Mouse (Mus musculus): ENCODE data around the gene Dusp14.
A peak's percentile ranks its signal among the peaks of the same experiment; 100 is the strongest.

Gene Dusp14

DNA sequence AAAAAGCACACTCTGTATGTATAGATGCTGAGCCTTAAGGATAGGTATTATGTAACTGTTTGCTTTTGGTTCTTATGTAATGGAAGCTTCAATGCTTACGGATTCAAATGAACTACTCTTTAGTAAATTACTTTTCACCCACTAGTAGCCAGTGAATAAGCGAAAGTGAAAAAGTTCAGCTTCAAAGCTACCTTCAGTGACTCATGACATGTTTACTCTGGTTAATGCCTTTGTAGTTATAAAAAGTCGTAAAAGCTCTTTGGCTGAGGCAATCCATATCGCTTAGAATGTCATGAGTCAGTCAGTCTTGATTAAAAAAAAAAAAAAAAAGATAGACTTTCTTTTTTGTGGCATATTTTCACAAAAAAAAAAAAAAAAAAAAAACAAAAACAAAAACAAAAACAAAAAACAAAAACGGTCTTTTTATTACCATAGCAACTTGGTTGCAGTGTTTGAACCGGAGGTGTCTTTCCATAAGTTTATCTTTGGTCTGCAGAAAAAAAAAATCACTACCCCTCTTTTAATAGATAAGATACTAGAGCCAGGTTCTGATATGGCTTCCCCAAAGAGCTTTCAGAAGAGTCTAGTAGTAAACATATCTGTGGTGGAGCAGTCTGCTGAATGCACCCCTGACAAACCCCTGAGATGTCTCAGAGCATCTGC is 52.8 kb downstream of the Dusp14 start:
- no peak for DNase-seq (ENCODE audit: low read depth, low spot score)

DNA sequence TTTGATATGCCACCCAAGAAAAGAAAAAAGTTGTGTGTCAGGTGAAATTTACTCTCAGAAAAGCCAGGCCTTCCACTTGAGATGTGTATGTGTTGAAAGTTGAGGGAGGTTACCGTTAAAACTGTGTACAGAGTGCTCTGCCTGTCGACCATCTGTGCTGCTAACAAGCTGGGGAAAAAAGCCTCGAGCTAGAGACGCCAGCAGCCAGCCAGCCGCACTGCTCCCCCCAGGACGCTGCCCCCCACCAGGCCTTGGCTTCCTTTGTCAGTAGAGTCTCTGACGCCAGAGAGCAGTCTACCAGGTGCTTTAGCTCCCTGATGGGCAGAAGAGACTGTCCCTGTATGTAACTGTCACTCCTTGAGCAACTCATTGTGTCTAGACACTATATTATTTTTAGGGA is 56.0 kb downstream of the Dusp14 start:
- no peak for DNase-seq (ENCODE audit: low read depth, low spot score)

DNA sequence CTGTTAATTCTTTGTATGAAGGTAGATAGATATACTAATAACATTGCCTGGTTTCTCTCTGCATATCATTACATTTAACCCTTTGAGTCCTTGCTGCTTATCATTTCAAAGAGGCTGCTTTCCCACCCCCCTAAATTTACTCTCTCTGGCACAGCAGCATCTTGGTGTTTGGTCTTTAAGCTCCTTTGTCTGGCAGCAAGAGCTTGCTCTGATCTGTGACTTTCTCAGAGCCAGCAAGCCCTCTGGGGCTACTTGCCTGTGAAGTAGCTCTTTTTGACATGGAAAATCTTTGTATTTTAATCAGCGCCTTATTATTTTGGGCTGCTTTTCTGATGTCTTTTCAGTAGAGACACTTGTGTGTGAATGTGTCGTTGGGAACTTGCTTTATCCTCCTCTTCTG is 57.5 kb downstream of the Dusp14 start:
- DNase-seq (ENCODE audit: low read depth, low spot score), result no peak

DNA sequence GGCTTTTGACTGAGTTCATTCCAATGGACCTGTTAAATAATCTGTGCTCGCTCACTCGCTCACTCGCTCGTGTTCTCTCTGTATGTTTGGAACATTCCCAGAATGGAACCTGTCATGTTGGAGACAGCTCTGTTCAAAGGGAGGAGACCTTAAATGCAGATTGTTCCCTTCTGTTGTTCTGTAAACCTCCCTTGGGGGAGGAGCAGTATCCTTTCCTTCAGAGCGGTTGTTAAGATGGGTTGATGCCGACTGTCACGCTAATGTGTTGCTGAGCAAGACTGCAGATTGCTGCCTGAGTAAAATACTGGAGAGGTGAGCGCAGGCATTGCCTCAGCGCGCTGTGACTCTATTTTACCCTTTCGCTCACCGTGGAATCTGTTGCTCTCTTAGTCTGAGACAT is 58.0 kb downstream of the Dusp14 start:
- DNase-seq (ENCODE audit: low read depth, low spot score), result no peak

DNA sequence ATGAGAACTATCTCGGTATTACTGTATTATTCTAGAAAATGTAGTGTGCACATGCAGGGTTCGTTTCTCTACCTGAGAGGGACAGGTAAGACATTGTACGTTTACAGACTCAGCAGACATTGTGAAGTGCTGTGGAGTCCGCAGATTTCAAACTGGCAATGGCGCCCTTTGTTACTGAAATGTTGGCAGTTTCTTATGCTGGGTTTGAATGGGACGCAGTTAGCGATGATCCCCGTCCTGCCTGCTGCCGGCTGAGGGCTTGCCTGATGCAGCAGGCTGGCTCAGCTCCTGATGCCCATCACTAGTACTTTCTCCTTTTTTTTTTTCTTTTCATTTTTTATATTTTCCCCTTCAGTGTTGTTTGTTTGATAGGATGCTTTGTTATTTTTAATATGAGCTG is 58.6 kb downstream of the Dusp14 start:
- no peak for DNase-seq (ENCODE audit: low read depth, low spot score)

DNA sequence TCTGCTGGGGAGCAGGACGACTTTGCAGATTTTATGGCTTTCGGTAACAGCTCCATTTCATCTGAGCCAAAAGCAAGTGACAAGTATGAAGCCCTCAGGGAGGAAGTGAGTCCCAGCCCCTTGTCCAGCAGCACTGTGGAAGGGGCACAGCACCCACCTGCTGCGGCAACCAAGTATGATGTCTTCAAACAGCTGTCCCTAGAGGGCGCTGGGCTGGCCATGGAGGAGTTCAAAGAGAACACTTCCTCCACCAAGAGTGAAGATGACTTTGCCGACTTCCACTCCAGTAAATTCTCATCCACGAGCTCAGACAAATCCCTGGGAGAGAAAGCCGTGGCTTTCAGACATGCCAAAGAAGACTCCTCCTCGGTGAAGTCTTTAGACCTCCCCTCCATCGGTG is 60.1 kb downstream of the Dusp14 start:
- peak; percentile 12 for DNase-seq (ENCODE audit: low read depth, low spot score)

DNA sequence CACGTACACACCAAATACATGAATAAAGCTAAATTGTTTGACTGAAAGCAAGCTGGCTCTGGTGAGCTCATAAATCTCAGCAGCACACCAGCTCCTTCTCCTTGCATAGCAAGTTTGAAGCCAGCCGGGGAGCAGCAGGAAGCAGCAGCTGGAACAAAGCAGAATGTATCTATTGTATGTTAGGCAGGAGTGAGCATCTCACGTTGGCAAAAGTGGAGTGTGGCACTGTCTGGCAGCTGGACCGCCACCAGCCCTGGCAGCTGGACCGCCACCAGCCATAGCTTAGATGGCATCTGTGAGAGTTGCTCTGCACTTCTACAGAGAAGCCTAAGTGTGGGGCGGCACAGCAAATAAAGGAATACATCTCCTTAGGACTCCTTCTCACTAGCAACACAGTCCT is 65.1 kb downstream of the Dusp14 start:
- DNase-seq (ENCODE audit: low read depth, low spot score), result no peak

DNA sequence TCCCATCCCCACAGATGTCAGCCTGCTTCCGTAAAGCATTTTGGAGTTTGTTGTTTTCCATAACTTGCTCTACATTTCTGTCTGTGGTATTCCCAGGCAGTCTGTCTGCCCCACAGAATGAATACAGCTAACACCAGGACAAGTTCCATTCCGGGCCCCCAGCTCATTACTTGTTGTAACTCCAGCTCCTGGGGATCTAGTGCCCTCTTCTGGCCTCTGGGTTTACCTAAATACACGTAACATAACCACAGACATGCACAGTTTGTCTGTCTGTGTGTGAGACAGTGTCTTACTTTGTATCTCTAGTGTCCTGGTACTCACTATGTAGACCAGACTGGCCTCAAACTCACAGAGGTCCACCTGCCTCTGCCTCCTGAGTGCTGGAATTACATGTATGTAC is 67.8 kb downstream of the Dusp14 start:
- peak; percentile 4 for DNase-seq (ENCODE audit: low read depth, low spot score)

DNA sequence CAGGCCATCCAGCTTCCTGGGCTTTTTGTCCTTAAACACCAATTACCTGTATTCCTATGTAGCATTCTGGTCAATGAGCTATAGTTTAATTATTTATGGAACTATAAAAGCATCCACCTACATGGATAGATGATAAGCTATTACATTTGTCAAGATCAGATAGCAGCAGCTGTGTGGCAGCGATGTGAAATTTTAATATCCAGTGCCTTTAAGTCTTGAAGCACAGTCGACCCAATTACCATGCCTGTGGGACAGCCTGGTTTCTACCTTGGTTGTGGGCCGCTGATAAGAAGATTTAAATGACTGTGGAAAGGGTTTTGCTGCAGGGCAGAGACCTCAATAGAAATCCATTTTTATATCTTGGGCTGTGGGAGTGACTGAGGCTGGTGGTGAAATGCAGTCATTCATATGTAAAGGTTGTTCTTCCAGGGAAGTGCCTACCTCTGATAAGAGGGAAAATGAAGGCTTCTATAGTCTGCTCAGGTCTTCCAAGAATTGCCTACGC is 69.6 kb downstream of the Dusp14 start:
- DNase-seq (ENCODE audit: low read depth, low spot score), result no peak

DNA sequence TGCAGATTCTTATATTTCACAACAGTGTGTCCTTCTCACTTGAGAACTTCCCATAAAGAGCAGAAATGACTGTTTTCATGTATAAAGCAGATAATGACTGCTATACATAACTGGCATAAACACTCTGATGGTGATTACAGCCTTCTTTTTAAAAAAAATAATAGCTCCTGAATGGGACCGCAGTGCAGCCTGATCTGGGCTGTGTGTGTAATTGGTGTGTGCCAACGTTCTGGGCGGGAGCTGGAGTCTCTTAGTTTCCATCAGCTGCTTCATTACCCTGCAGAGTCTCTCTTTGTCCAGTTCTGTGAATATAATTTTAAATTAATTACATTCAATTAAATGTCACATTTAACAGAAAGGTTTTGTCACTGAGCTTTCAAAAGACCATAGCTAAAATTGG is 70.1 kb downstream of the Dusp14 start:
- no peak for DNase-seq (ENCODE audit: low read depth, low spot score)

All from CD4-positive, CD25-positive, alpha-beta regulatory T cell, adult 2 months (primary cell).